Mouse (Mus musculus): Measurements from ENCODE around the gene Pex7.

Gene Pex7

GRCm38 (mm10) chr10:19815371-19815770 is 92.1 kb downstream of the Pex7 start:
- no peak for DNase-seq (ENCODE audit: extremely low read depth, low read depth, low spot score)

GRCm38 (mm10) chr10:19811436-19812172 is 95.9 kb downstream of the Pex7 start:
- DNase-seq (ENCODE audit: extremely low read depth, low read depth, low spot score): no peak

GRCm38 (mm10) chr10:19804763-19805162 is 102.7 kb downstream of the Pex7 start:
- DNase-seq (ENCODE audit: extremely low read depth, low read depth, low spot score): no peak

Measured in fat pad, adult 2 months (tissue).